In the genomic region with DNA sequence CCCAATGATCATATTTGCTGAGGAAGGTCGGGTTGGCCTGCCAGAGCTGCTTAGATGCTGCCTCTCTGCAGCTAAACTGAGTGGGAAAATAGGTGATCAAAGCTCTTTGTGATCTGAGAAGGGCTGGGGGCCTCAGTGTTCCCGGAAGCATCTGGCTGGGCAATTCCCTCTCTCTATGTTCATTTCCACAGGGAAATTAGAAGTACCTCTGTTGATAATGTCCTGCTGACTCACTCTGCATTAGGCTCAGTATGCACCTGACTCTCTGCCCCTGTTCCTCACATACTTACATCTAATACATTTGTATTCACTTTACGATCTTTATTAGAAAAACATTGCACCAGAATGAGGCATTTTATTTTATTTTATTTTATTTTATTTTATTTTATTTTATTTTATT, we compare ENCODE assay signal across 24 mouse cellular contexts.
A peak's percentile ranks its signal among the peaks of the same experiment; 100 is the strongest.
DNase-seq lines count a peak whose midpoint lies in the region; ATAC-seq lines count a peak whose summit lies in the region.
"Had no signal": no experiment of that assay in that cellular context is flagged by ENCODE, and none has a peak within 500 bp of the region (broad histone marks: within the 10 kb centered on the region; RNA-seq: fewer than 3 reads in every experiment).

No protein-coding gene starts in this region.

- no peak overlapping the region for H3K9ac ChIP-seq in hindbrain, embryonic 11.5 days (ENCODE audit: low read depth, low read length)
- no peak overlapping the region for H3K9ac ChIP-seq in hindbrain, embryonic 16.5 days (ENCODE audit: low read depth, low read length)
- no peak overlapping the region for H3K9ac ChIP-seq in midbrain, embryonic 15.5 days
- H3K9ac ChIP-seq: embryonic facial prominence, embryonic 13.5 days; heart, embryonic 13.5 days; kidney, embryonic 15.5 days; limb, embryonic 12.5 days; liver, embryonic 15.5 days; lung, embryonic 14.5 days had no signal

- H3K4me3 ChIP-seq in hindbrain, embryonic 11.5 days (ENCODE audit: low read depth, low read length) = no peak overlapping the region
- no peak overlapping the region for H3K4me3 ChIP-seq in hindbrain, embryonic 16.5 days (ENCODE audit: low read length)
- no peak overlapping the region for H3K4me3 ChIP-seq in midbrain, embryonic 15.5 days
- no peak overlapping the region for H3K4me3 ChIP-seq in midbrain, embryonic 10.5 days
- H3K4me3 ChIP-seq: embryonic facial prominence, embryonic 13.5 days; erythroblast, embryonic 14.5 days; heart, embryonic 13.5 days; kidney, embryonic 15.5 days; left cerebral cortex, adult 2 months; limb, embryonic 12.5 days; liver, embryonic 15.5 days had no signal

- no peaks in the 10 kb centered on the region for H3K36me3 ChIP-seq in hindbrain, embryonic 11.5 days (ENCODE audit: control insufficient read depth, insufficient read depth, low read length)
- no peaks in the 10 kb centered on the region for H3K36me3 ChIP-seq in hindbrain, embryonic 16.5 days (ENCODE audit: control insufficient read depth, insufficient read depth, low read length)
- H3K36me3 ChIP-seq in midbrain, embryonic 15.5 days (replicated peaks) = no peaks in the 10 kb centered on the region
- H3K36me3 ChIP-seq in midbrain, embryonic 10.5 days = no peaks in the 10 kb centered on the region
- H3K36me3 ChIP-seq: embryonic facial prominence, embryonic 13.5 days; heart, embryonic 13.5 days; kidney, embryonic 15.5 days; limb, embryonic 12.5 days; liver, embryonic 15.5 days had no signal

- ATAC-seq in hindbrain, embryonic 11.5 days (ENCODE audit: low FRiP score) = peak; percentile 47
- no peak for ATAC-seq in hindbrain, embryonic 16.5 days
- ATAC-seq in midbrain, embryonic 15.5 days (replicated peaks) = 0 out of 2 replicates have a peak, but pooled peaks have one; percentile 48

- H3K4me2 ChIP-seq in hindbrain, embryonic 11.5 days (replicated peaks; ENCODE audit: low read depth, low read length) = no peak overlapping the region
- H3K4me2 ChIP-seq in hindbrain, embryonic 16.5 days (ENCODE audit: low read length) = no peak overlapping the region
- no peak overlapping the region for H3K4me2 ChIP-seq in midbrain, embryonic 15.5 days
- H3K4me2 ChIP-seq: embryonic facial prominence, embryonic 13.5 days; heart, embryonic 13.5 days; kidney, embryonic 15.5 days; limb, embryonic 12.5 days; liver, embryonic 15.5 days; lung, embryonic 14.5 days had no signal

- peak; percentile 14 for DNase-seq in hindbrain, embryonic 11.5 days (ENCODE audit: low spot score)
- no peak for DNase-seq in midbrain, embryonic 10.5 days (ENCODE audit: low spot score)
- peak; percentile 2 for DNase-seq in mesoderm, embryonic 11.5 days (ENCODE audit: low read depth, low spot score)
- DNase-seq in spleen, adult 18-20 months = no peak
- DNase-seq: adrenal gland, adult 2 months; adrenal gland, postnatal 36 days; B cell, adult 2 months; cerebellum, adult 2 months; cerebellum, postnatal 14 days; gastrocnemius, postnatal 10 days; heart, postnatal 10 days; kidney, adult 18-20 months; kidney, postnatal 25 days; lung, embryonic 14.5 days; lung, postnatal 14 days had no signal

- no peaks in the 10 kb centered on the region for H3K27me3 ChIP-seq in hindbrain, embryonic 11.5 days (ENCODE audit: control insufficient read depth, insufficient read depth, low read length)
- no peaks in the 10 kb centered on the region for H3K27me3 ChIP-seq in hindbrain, embryonic 16.5 days (replicated peaks; ENCODE audit: control insufficient read depth, insufficient read depth, low read length)
- no peaks in the 10 kb centered on the region for H3K27me3 ChIP-seq in midbrain, embryonic 15.5 days (replicated peaks)
- no peaks in the 10 kb centered on the region for H3K27me3 ChIP-seq in midbrain, embryonic 10.5 days (ENCODE audit: low read depth, poor library complexity, severe bottlenecking)
- H3K27me3 ChIP-seq: embryonic facial prominence, embryonic 13.5 days; heart, embryonic 13.5 days; kidney, embryonic 15.5 days; limb, embryonic 12.5 days; liver, embryonic 15.5 days had no signal

- no peaks in the 10 kb centered on the region for H3K4me1 ChIP-seq in hindbrain, embryonic 11.5 days (replicated peaks; ENCODE audit: control insufficient read depth, insufficient read depth, low read length)
- no peaks in the 10 kb centered on the region for H3K4me1 ChIP-seq in hindbrain, embryonic 16.5 days (ENCODE audit: control insufficient read depth, insufficient read depth, low read depth, low read length)
- no peaks in the 10 kb centered on the region for H3K4me1 ChIP-seq in midbrain, embryonic 15.5 days
- H3K4me1 ChIP-seq in midbrain, embryonic 10.5 days = no peaks in the 10 kb centered on the region
- H3K4me1 ChIP-seq: embryonic facial prominence, embryonic 13.5 days; heart, embryonic 13.5 days; kidney, embryonic 15.5 days; limb, embryonic 12.5 days; liver, embryonic 15.5 days had no signal

- H3K27ac ChIP-seq in hindbrain, embryonic 11.5 days (ENCODE audit: low read depth, low read length) = 0 out of 2 replicates have a peak overlapping the region, but pooled peaks have one; percentile 20
- no peak overlapping the region for H3K27ac ChIP-seq in hindbrain, embryonic 16.5 days (ENCODE audit: low read depth, low read length)
- H3K27ac ChIP-seq in midbrain, embryonic 15.5 days = no peak overlapping the region
- H3K27ac ChIP-seq in midbrain, embryonic 10.5 days (replicated peaks) = no peak overlapping the region
- H3K27ac ChIP-seq: embryonic facial prominence, embryonic 13.5 days; heart, embryonic 13.5 days; kidney, embryonic 15.5 days; left cerebral cortex, adult 2 months; limb, embryonic 12.5 days; liver, embryonic 15.5 days had no signal

- H3K9me3 ChIP-seq in hindbrain, embryonic 11.5 days (ENCODE audit: control insufficient read depth, low read length) = no peaks in the 10 kb centered on the region
- H3K9me3 ChIP-seq in hindbrain, embryonic 16.5 days (ENCODE audit: control insufficient read depth, low read length) = no peaks in the 10 kb centered on the region
- no peaks in the 10 kb centered on the region for H3K9me3 ChIP-seq in midbrain, embryonic 15.5 days
- no peaks in the 10 kb centered on the region for H3K9me3 ChIP-seq in midbrain, embryonic 10.5 days (replicated peaks)
- H3K9me3 ChIP-seq: embryonic facial prominence, embryonic 13.5 days; heart, embryonic 13.5 days; kidney, embryonic 15.5 days; limb, embryonic 12.5 days; liver, embryonic 15.5 days had no signal

- WGBS in hindbrain, embryonic 11.5 days = 57% methylated on average over 3 of the region's 3 CpGs
- 49% methylated on average over 3 of the region's 3 CpGs for WGBS in hindbrain, embryonic 16.5 days
- WGBS in midbrain, embryonic 15.5 days = 51% methylated on average over 3 of the region's 3 CpGs
- WGBS in midbrain, embryonic 10.5 days = 69% methylated on average over 3 of the region's 3 CpGs

Comparison
In these comparisons a context has a peak if more than half of its experiments do, and no peak if none do; other contexts are left out.
1. DNase-seq: peak in hindbrain, embryonic 11.5 days (single experiment) and mesoderm, embryonic 11.5 days (single experiment); none in midbrain, embryonic 10.5 days (single experiment) and spleen, adult 18-20 months (0 of 2).